Mouse (Mus musculus): ENCODE data around the gene Rnaset2a. TPM values are rescaled to one million over a fixed set of nuclear protein-coding genes. Genes with fewer than 3 reads are reported as not detected.
A peak's percentile ranks its signal among the peaks of the same experiment; 100 is the strongest.
"Not testable (repeated sequence)": the region's sequence is repeated elsewhere in the genome, so short reads cannot be mapped to it uniquely, and the experiment has no call there.

Rnaset2a gene
- 21.9 and 24.8 TPM in 2 replicates for polyA plus RNA-seq (2015; fragmentation: Nextera tagmentation; extraction: Ambion mirVana)

GRCm38 (mm10) chr17:8147439-8148316 is at the start of gene Rnaset2a, which contains the start of gene Gm49673:
TSS of gene Rnaset2a (minus strand) at chr17:8148097.
TSS of gene Gm49673 (minus strand) at chr17:8147788.
- H3K9ac ChIP-seq: peak within 1 kb of the TSS; percentile 78

GRCm38 (mm10) chr17:8197652-8198051 is 49.8 kb upstream of the Rnaset2a start:
- no peak overlapping the region for H3K9ac ChIP-seq
- no peaks in the 10 kb centered on the region for H3K9me3 ChIP-seq
- H3K36me3 ChIP-seq: peaks cover 37% of the 10 kb centered on the region
- no peaks in the 10 kb centered on the region for H3K27me3 ChIP-seq
- H3K4me2 ChIP-seq: no peak overlapping the region
- H3K4me1 ChIP-seq: no peaks in the 10 kb centered on the region
- WGBS: 64% methylated on average over 3 of the region's 3 CpGs
- H3K4me3 ChIP-seq: no peak overlapping the region
- H3K27ac ChIP-seq: no peak overlapping the region
- ATAC-seq (ENCODE audit: insufficient number of reproducible peaks, insufficient read depth, low FRiP score, low TSS enrichment, low read depth): no peak

More at GRCm38 (mm10) chr17:8147439-8148316, at the start of gene Rnaset2a, which contains the start of gene Gm49673:
- not testable (repeated sequence) for H3K4me1 ChIP-seq, H3K36me3 ChIP-seq, H3K27me3 ChIP-seq, H3K9me3 ChIP-seq, H3K27ac ChIP-seq
- Histone ChIP-seq H3K4me2 (peak within 1 kb of the TSS; percentile 56), H3K4me3 (peak within 1 kb of the TSS; percentile 57)
- ATAC-seq (ENCODE audit: insufficient number of reproducible peaks, insufficient read depth, low FRiP score, low TSS enrichment, low read depth): peak; percentile 97
- WGBS: 2% methylated on average over 50 of the region's 67 CpGs

- Histone ChIP-seq H3K27me3 (no peaks in the 10 kb centered on the region), H3K4me3 (no peak overlapping the region), H3K4me1 (no peaks in the 10 kb centered on the region), H3K27ac (no peak overlapping the region), H3K9ac (no peak overlapping the region), H3K4me2 (no peak overlapping the region), H3K36me3 (peaks cover 48% of the 10 kb centered on the region), H3K9me3 (no peaks in the 10 kb centered on the region)
- ATAC-seq (ENCODE audit: insufficient number of reproducible peaks, insufficient read depth, low FRiP score, low TSS enrichment, low read depth): no peak
- 91% methylated on average over 8 of the region's 8 CpGs for WGBS
Observed at GRCm38 (mm10) chr17:8195685-8196376, 47.9 kb upstream of the Rnaset2a start.

- peaks cover 68% of the 10 kb centered on the region for H3K36me3 ChIP-seq
- ATAC-seq (ENCODE audit: insufficient number of reproducible peaks, insufficient read depth, low FRiP score, low TSS enrichment, low read depth): no peak
- 87% methylated on average over 8 of the region's 8 CpGs for WGBS
- no peak overlapping the region for H3K4me2 ChIP-seq
- no peak overlapping the region for H3K9ac ChIP-seq
- H3K4me3 ChIP-seq: no peak overlapping the region
- H3K4me1 ChIP-seq: no peaks in the 10 kb centered on the region
- no peak overlapping the region for H3K27ac ChIP-seq
- H3K27me3 ChIP-seq: no peaks in the 10 kb centered on the region
- H3K9me3 ChIP-seq: no peaks in the 10 kb centered on the region
Observed at GRCm38 (mm10) chr17:8193678-8194077, 45.8 kb upstream of the Rnaset2a start.

GRCm38 (mm10) chr17:8184217-8184616 is 36.3 kb upstream of the Rnaset2a start:
- Histone ChIP-seq H3K27me3 (no peaks in the 10 kb centered on the region), H3K9ac (no peak overlapping the region), H3K4me3 (no peak overlapping the region), H3K27ac (no peak overlapping the region), H3K9me3 (no peaks in the 10 kb centered on the region), H3K4me2 (no peak overlapping the region), H3K36me3 (peaks cover 76% of the 10 kb centered on the region), H3K4me1 (no peaks in the 10 kb centered on the region)
- WGBS: 91% methylated on average over 7 of the region's 7 CpGs
- ATAC-seq (ENCODE audit: insufficient number of reproducible peaks, insufficient read depth, low FRiP score, low TSS enrichment, low read depth): no peak

GRCm38 (mm10) chr17:8183815-8184214 is 35.9 kb upstream of the Rnaset2a start:
- Histone ChIP-seq H3K9me3 (no peaks in the 10 kb centered on the region), H3K4me3 (no peak overlapping the region), H3K27ac (no peak overlapping the region), H3K9ac (no peak overlapping the region), H3K4me1 (no peaks in the 10 kb centered on the region), H3K27me3 (no peaks in the 10 kb centered on the region), H3K4me2 (no peak overlapping the region), H3K36me3 (peaks cover 74% of the 10 kb centered on the region)
- 86% methylated on average over 5 of the region's 5 CpGs for WGBS
- no peak for ATAC-seq (ENCODE audit: insufficient number of reproducible peaks, insufficient read depth, low FRiP score, low TSS enrichment, low read depth)

- peaks cover 74% of the 10 kb centered on the region for H3K36me3 ChIP-seq
- no peaks in the 10 kb centered on the region for H3K27me3 ChIP-seq
- no peak overlapping the region for H3K4me2 ChIP-seq
- WGBS: 92% methylated on average over 5 of the region's 5 CpGs
- no peak overlapping the region for H3K4me3 ChIP-seq
- no peaks in the 10 kb centered on the region for H3K4me1 ChIP-seq
- ATAC-seq (ENCODE audit: insufficient number of reproducible peaks, insufficient read depth, low FRiP score, low TSS enrichment, low read depth): no peak
- H3K27ac ChIP-seq: no peak overlapping the region
- H3K9ac ChIP-seq: no peak overlapping the region
- no peaks in the 10 kb centered on the region for H3K9me3 ChIP-seq
Observed at GRCm38 (mm10) chr17:8177090-8177489, 29.2 kb upstream of the Rnaset2a start.

GRCm38 (mm10) chr17:8171081-8171480 is 23.2 kb upstream of the Rnaset2a start:
- H3K36me3 ChIP-seq: peaks cover 62% of the 10 kb centered on the region

GRCm38 (mm10) chr17:8170331-8170730 is 22.4 kb upstream of the Rnaset2a start:
- Histone ChIP-seq H3K9ac (no peak overlapping the region), H3K4me3 (no peak overlapping the region), H3K9me3 (no peaks in the 10 kb centered on the region), H3K4me2 (no peak overlapping the region), H3K27ac (no peak overlapping the region), H3K4me1 (no peaks in the 10 kb centered on the region), H3K36me3 (peaks cover 55% of the 10 kb centered on the region), H3K27me3 (no peaks in the 10 kb centered on the region)
- 89% methylated on average over 7 of the region's 7 CpGs for WGBS
- ATAC-seq (ENCODE audit: insufficient number of reproducible peaks, insufficient read depth, low FRiP score, low TSS enrichment, low read depth): no peak

More at GRCm38 (mm10) chr17:8171081-8171480, 23.2 kb upstream of the Rnaset2a start:
- H3K27ac ChIP-seq: no peak overlapping the region
- no peaks in the 10 kb centered on the region for H3K27me3 ChIP-seq
- no peak overlapping the region for H3K9ac ChIP-seq
- H3K9me3 ChIP-seq: no peaks in the 10 kb centered on the region
- H3K4me2 ChIP-seq: no peak overlapping the region
- ATAC-seq (ENCODE audit: insufficient number of reproducible peaks, insufficient read depth, low FRiP score, low TSS enrichment, low read depth): no peak
- no peak overlapping the region for H3K4me3 ChIP-seq
- 78% methylated on average over 4 of the region's 4 CpGs for WGBS
- no peaks in the 10 kb centered on the region for H3K4me1 ChIP-seq

- H3K4me2 ChIP-seq; ATAC-seq (ENCODE audit: insufficient number of reproducible peaks, insufficient read depth, low FRiP score, low TSS enrichment, low read depth); H3K9ac ChIP-seq; H3K4me1 ChIP-seq; H3K27ac ChIP-seq; H3K9me3 ChIP-seq; H3K27me3 ChIP-seq; H3K4me3 ChIP-seq: not testable (repeated sequence)
- WGBS: 87% methylated on average over 7 of the region's 8 CpGs
- H3K36me3 ChIP-seq: peaks cover 31% of the 10 kb centered on the region
Observed at GRCm38 (mm10) chr17:8167436-8167835, 19.5 kb upstream of the Rnaset2a start.

GRCm38 (mm10) chr17:8166454-8166853 is 18.6 kb upstream of the Rnaset2a start:
- H3K27me3 ChIP-seq; H3K4me1 ChIP-seq; ATAC-seq (ENCODE audit: insufficient number of reproducible peaks, insufficient read depth, low FRiP score, low TSS enrichment, low read depth); H3K9ac ChIP-seq; H3K9me3 ChIP-seq; H3K27ac ChIP-seq: not testable (repeated sequence)
- peaks cover 21% of the 10 kb centered on the region for H3K36me3 ChIP-seq
- WGBS: 43% methylated on average over 2 of the region's 3 CpGs
- H3K4me3 ChIP-seq: peak overlapping the region; percentile 54
- H3K4me2 ChIP-seq: peak overlapping the region; percentile 55

Data from embryonic facial prominence, embryonic 13.5 days (tissue).